19 mouse cellular contexts compared by ENCODE assay signal in the genomic region with DNA sequence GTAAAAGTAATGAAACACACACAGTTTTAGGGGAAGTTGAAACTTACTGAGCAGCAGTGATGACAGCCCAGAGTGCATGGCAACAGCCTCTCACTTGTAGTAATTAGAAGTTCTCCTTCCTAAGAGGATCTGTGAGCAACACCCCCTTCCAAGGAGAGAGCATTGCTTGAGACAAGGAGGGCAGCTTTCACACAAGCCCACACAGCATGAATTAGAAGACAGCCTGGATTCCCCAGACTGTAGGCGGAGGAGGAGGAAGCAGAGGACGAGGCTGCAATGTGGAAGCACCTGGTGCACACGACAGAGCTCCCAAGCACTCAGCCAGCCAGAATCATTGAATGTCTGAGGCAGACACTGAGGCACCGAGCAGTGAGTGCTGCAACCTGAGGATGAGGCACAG. TPM values are rescaled to one million over a fixed set of nuclear protein-coding genes. Genes with fewer than 3 reads are reported as not detected.
DNase-seq lines count a peak whose midpoint lies in the region; ATAC-seq and TF ChIP-seq lines count a peak whose summit lies in the region.
"Had no signal": no experiment of that assay in that cellular context is flagged by ENCODE, and none has a peak within 500 bp of the region (broad histone marks: within the 10 kb centered on the region; RNA-seq: fewer than 3 reads in every experiment).

No protein-coding gene starts in this region.

- no peak for DNase-seq in liver, postnatal 0 days
- DNase-seq in right cerebral cortex, postnatal 36 days (ENCODE audit: low spot score in 2 of 2) = peak; percentile 11 to 29
- DNase-seq in adrenal gland, adult (ENCODE audit: inconsistent age in 2 of 2, low spot score in 1 of 2) = no peak
- no peak for DNase-seq in gastrocnemius, postnatal 25 days
- DNase-seq: adrenal gland, postnatal 14 days; cerebellum, adult 18-20 months; cerebellum, postnatal 36 days; heart, postnatal 10 days; lung, postnatal 10 days; midbrain, embryonic 14.5 days; thymus, postnatal 14 days had no signal

- no peak overlapping the region for H3K4me3 ChIP-seq in liver, embryonic 12.5 days
- no peak overlapping the region for H3K4me3 ChIP-seq in liver, postnatal 0 days (ENCODE audit: low read depth, low read length)
- H3K4me3 ChIP-seq in bone marrow macrophage, adult 2 months (ENCODE audit: insufficient read depth, low read length) = no peak overlapping the region
- no peak overlapping the region for H3K4me3 ChIP-seq in intestine, embryonic 16.5 days (ENCODE audit: low read length)
- H3K4me3 ChIP-seq: forebrain, embryonic 10.5 days; kidney, embryonic 15.5 days; megakaryocyte, embryonic 14.5 days; neural tube, embryonic 13.5 days had no signal

- peaks cover 28% of the 10 kb centered on the region for H3K4me1 ChIP-seq in liver, embryonic 12.5 days
- peaks cover 9% of the 10 kb centered on the region for H3K4me1 ChIP-seq in liver, postnatal 0 days (ENCODE audit: insufficient read depth)
- H3K4me1 ChIP-seq in bone marrow macrophage, adult 2 months (ENCODE audit: control insufficient read depth, insufficient read depth, low read length) = peaks cover 33% of the 10 kb centered on the region
- no peaks in the 10 kb centered on the region for H3K4me1 ChIP-seq in intestine, embryonic 16.5 days (ENCODE audit: control insufficient read depth, insufficient read depth, low read length)
- H3K4me1 ChIP-seq: forebrain, embryonic 10.5 days; kidney, embryonic 15.5 days; neural tube, embryonic 13.5 days had no signal

- H3K4me2 ChIP-seq in liver, embryonic 12.5 days = no peak overlapping the region
- no peak overlapping the region for H3K4me2 ChIP-seq in liver, postnatal 0 days (ENCODE audit: low read depth, low read length)
- no peak overlapping the region for H3K4me2 ChIP-seq in intestine, embryonic 16.5 days (ENCODE audit: low read depth, low read length)
- H3K4me2 ChIP-seq: heart, embryonic 11.5 days; kidney, embryonic 15.5 days; neural tube, embryonic 13.5 days had no signal

- no peak for TF ChIP-seq EP300 in liver, postnatal 0 days (IDR thresholded peaks at IDR 0.05; ENCODE audit: low read depth)

- no peaks in the 10 kb centered on the region for H3K36me3 ChIP-seq in liver, embryonic 12.5 days
- H3K36me3 ChIP-seq in liver, postnatal 0 days (replicated peaks; ENCODE audit: insufficient read depth, low read length) = no peaks in the 10 kb centered on the region
- no peaks in the 10 kb centered on the region for H3K36me3 ChIP-seq in intestine, embryonic 16.5 days (ENCODE audit: control insufficient read depth, insufficient read depth, low read length)
- H3K36me3 ChIP-seq: forebrain, embryonic 10.5 days; kidney, embryonic 15.5 days; neural tube, embryonic 13.5 days had no signal

- no peak for TF ChIP-seq CTCF in liver, postnatal 0 days (IDR thresholded peaks at IDR 0.05; ENCODE audit: low read depth)
- no peak for TF ChIP-seq CTCF in bone marrow macrophage, adult 2 months (IDR thresholded peaks at IDR 0.05; ENCODE audit: low read depth, low read length)

- H3K9ac ChIP-seq in liver, embryonic 12.5 days = no peak overlapping the region
- H3K9ac ChIP-seq in liver, postnatal 0 days (replicated peaks) = no peak overlapping the region
- no peak overlapping the region for H3K9ac ChIP-seq in intestine, embryonic 16.5 days (ENCODE audit: low read depth, low read length)
- H3K9ac ChIP-seq: kidney, embryonic 15.5 days; neural tube, embryonic 13.5 days had no signal

- peak overlapping the region; percentile 4; the same call in 1 of the 2 replicates for H3K27ac ChIP-seq in liver, embryonic 12.5 days
- H3K27ac ChIP-seq in liver, postnatal 0 days (ENCODE audit: low read depth) = no peak overlapping the region
- peak overlapping the region; percentile 71 for H3K27ac ChIP-seq in bone marrow macrophage, adult 2 months (ENCODE audit: insufficient read depth, low read depth, low read length)
- no peak overlapping the region for H3K27ac ChIP-seq in intestine, embryonic 16.5 days (ENCODE audit: low read length)
- H3K27ac ChIP-seq: forebrain, embryonic 10.5 days; kidney, embryonic 15.5 days; neural tube, embryonic 13.5 days had no signal

- no peaks in the 10 kb centered on the region for H3K27me3 ChIP-seq in liver, embryonic 12.5 days (replicated peaks)
- H3K27me3 ChIP-seq in liver, postnatal 0 days (ENCODE audit: insufficient read depth, low read length) = no peaks in the 10 kb centered on the region
- no peaks in the 10 kb centered on the region for H3K27me3 ChIP-seq in intestine, embryonic 16.5 days (replicated peaks; ENCODE audit: control insufficient read depth, insufficient read depth, low read length)
- H3K27me3 ChIP-seq: kidney, embryonic 15.5 days; neural tube, embryonic 13.5 days had no signal

- H3K9me3 ChIP-seq in liver, embryonic 12.5 days (replicated peaks) = no peaks in the 10 kb centered on the region
- no peaks in the 10 kb centered on the region for H3K9me3 ChIP-seq in liver, postnatal 0 days (ENCODE audit: low read length)
- no peaks in the 10 kb centered on the region for H3K9me3 ChIP-seq in intestine, embryonic 16.5 days (ENCODE audit: control insufficient read depth, low read length)
- H3K9me3 ChIP-seq: forebrain, embryonic 10.5 days; kidney, embryonic 15.5 days; neural tube, embryonic 13.5 days had no signal

- WGBS in liver, embryonic 12.5 days (ENCODE audit: insufficient replicate concordance) = 45% methylated on average over 4 of the region's 4 CpGs
- WGBS in liver, postnatal 0 days (ENCODE audit: insufficient replicate concordance) = 50% methylated on average over 4 of the region's 4 CpGs
- 74% methylated on average over 4 of the region's 4 CpGs for whole genome bisulfite sequencing in intestine, embryonic 16.5 days

- no peak for TF ChIP-seq POLR2A in bone marrow macrophage, adult 2 months (IDR thresholded peaks at IDR 0.05; ENCODE audit: borderline replicate concordance, low read depth, low read length)

- no peak for ATAC-seq in liver, embryonic 12.5 days
- ATAC-seq in liver, postnatal 0 days = no peak
- ATAC-seq in intestine, embryonic 16.5 days = peak; percentile 37

RNA-seq across cellular contexts. Expression of gene Rrp1b, which starts 39.6 kb away (rescaled TPM):
- polyA plus RNA-seq in liver, embryonic 12.5 days (2016; fragmentation: Nextera tagmentation; extraction: Ambion mirVana) = 51.6 and 51.7 TPM in 2 replicates
- 10.5 and 13.9 TPM in 2 replicates for polyA plus RNA-seq in liver, postnatal 0 days (2015; fragmentation: Nextera tagmentation; extraction: Ambion mirVana)
- 9.6 and 11.2 TPM in 2 replicates for polyA plus RNA-seq in bone marrow macrophage, adult 2 months (2012; ENCODE audit: insufficient read depth, insufficient read length, missing spikeins)
- 41.2 and 49.5 TPM in 2 replicates for polyA plus RNA-seq in intestine, embryonic 16.5 days (2015; fragmentation: Nextera tagmentation; extraction: Ambion mirVana)
- total RNA-seq in gastrocnemius, postnatal 25 days (2021) = 1 to 10 TPM; 6.9 to 8.2 TPM

RNA-seq across cellular contexts. Expression of gene Hsf2bp, which starts 39.8 kb away (rescaled TPM):
- 0.13 and 0.14 TPM in 2 replicates for polyA plus RNA-seq in liver, embryonic 12.5 days (2016; fragmentation: Nextera tagmentation; extraction: Ambion mirVana)
- polyA plus RNA-seq in liver, postnatal 0 days (2015; fragmentation: Nextera tagmentation; extraction: Ambion mirVana) = 0.21 and 0.42 TPM in 2 replicates
- 0.55 TPM in 1 of 2 replicates, not detected in the other for polyA plus RNA-seq in bone marrow macrophage, adult 2 months (2012; ENCODE audit: insufficient read depth, insufficient read length, missing spikeins)
- polyA plus RNA-seq in intestine, embryonic 16.5 days (2015; fragmentation: Nextera tagmentation; extraction: Ambion mirVana) = 0.15 and 0.53 TPM in 2 replicates
- total RNA-seq in gastrocnemius, postnatal 25 days (2021) = under 1 TPM; 0.92 to 0.99 TPM

Comparison
In these comparisons a context has a peak if more than half of its experiments do, and no peak if none do; other contexts are left out.
1. H3K27ac ChIP-seq: peak in liver, embryonic 12.5 days (single experiment) and bone marrow macrophage, adult 2 months (single experiment); none in liver, postnatal 0 days (single experiment) and intestine, embryonic 16.5 days (single experiment).
2. DNase-seq: peak in right cerebral cortex, postnatal 36 days (2 of 2); none in liver, postnatal 0 days (single experiment), adrenal gland, adult (0 of 2) and gastrocnemius, postnatal 25 days (single experiment).